Mouse (Mus musculus) splenic B cell, adult 2 months (primary cell): ENCODE results near the gene Fam117a.

Experiments used
- DNase-seq: peaks from one replicate; pipeline ENCODE4 v3.0.0-alpha.2; 2011; ENCODE audit warnings: low read depth, low spot score
- H3K27me3 ChIP-seq: 2 replicates; pipeline ENCODE4 v1.6.1; 2012; ENCODE audit warnings: mild to moderate bottlenecking, low read length, moderate library complexity, mixed read lengths; ENCODE audit not compliant: control insufficient read depth, poor library complexity, insufficient read depth, severe bottlenecking
- H3K36me3 ChIP-seq: 2 replicates; pipeline ENCODE4 v1.6.1; 2012; ENCODE audit warnings: mild to moderate bottlenecking, low read length, moderate library complexity, mixed read lengths; ENCODE audit not compliant: control insufficient read depth, poor library complexity, insufficient read depth, severe bottlenecking

Gene Fam117a

DNA sequence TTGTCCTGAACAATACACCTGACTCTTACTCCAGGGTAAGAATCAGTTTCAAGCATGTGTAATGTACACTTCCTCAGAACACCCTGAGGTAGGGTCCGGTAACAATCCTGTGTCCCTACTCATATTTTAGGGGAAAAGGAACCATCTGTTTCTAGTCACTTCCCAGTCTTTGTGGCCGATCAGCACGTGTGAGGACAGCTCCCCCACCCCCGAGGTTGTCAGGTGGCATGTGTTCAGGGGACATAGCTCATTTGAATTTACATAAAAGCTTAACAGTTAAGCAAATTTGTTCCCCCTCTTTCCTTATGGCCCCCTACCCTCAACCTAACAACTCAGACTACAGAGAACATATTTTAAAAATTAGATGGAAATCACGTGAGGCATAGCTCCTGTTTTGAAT, 3.8 kb downstream of the Fam117a start:
- Histone ChIP-seq H3K36me3 (no peaks in the 10 kb centered on the region), H3K27me3 (no peaks in the 10 kb centered on the region)
- peak; percentile 64 for DNase-seq

DNA sequence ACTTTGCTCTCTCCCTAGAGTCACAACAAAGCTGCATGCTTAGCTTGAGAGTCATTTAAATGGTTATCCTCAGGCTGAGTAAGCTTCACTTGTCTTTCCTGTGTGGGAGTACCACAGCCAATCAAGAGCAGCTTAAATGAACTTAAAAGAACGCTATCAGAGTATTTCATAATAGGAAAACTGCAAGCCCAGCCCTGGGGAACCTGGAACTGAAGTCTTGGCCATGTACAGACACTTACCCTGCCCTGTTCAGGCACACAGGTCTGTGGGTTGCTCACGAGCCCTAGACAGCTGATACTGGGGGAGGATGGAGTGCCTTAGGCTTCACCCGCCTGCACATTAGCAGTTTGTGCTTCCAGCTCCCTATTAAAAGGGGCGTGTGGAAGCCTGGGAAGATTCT, 6.4 kb downstream of the Fam117a start:
- no peak for DNase-seq
- Histone ChIP-seq H3K27me3 (no peaks in the 10 kb centered on the region), H3K36me3 (peaks cover 4% of the 10 kb centered on the region)

DNA sequence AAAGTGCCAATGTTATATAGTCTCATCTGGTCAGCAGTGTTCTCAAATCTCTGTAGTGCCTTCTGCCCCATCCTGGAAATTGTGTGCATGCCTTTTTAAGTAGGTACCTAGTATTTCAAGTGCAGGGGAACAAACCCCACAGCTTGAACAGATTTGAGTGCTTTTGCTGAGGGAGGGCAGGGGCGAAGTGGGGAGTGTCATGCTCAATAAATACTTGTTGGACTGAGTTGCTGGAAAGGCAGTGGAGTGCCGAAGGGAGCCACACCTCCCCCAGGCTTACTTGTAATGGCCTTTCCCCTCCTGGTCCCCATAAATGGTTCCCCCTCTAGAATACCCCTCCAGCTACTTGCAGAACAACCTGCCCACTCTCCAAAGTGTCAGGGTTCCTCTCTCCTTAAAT, 7.4 kb downstream of the Fam117a start:
- no peak for DNase-seq
- peaks cover 4% of the 10 kb centered on the region for H3K36me3 ChIP-seq
- H3K27me3 ChIP-seq = no peaks in the 10 kb centered on the region

DNA sequence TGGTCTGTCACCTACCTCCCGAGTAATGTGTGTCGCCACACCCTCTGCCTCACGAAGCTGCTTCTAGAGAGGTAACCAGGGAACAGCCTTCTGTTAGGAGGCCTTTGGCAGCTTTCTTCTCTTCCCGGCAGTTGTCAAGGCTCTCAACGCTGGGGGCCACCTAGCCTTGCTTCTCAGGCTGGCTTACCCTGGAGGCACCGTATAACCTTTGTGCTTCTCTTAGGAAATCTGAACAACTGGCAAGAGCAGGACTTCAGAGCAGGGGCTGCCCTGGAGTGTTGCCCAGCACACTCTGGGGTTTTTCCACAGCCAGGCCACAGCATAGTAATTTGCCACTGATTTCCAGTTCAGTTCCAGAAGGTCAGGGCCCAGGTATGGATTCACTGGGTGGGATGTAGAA, 13.5 kb downstream of the Fam117a start:
- Histone ChIP-seq H3K27me3 (no peaks in the 10 kb centered on the region), H3K36me3 (peaks cover 4% of the 10 kb centered on the region)
- DNase-seq = no peak

DNA sequence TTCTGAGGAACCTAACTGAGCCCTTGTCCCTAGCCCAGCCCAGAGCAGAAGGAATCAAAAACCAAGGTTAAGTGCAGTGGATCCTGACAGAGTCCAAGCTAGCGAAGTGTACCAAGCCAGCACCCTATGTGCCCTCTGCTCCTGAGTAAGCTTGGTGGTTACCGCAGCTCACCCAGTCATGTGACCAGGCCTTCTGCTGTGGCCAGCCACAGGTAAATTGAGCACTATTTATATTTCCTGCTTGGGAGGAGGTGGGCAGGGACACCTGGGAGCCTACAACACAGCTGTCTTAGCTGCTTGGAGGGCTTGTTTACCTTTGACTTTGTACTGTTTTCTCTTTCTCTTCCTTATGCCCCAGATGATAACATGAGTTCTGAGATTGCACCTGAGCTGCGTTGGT, 14.1 kb downstream of the Fam117a start:
- H3K27me3 ChIP-seq = no peaks in the 10 kb centered on the region
- peaks cover 4% of the 10 kb centered on the region for H3K36me3 ChIP-seq
- DNase-seq = peak; percentile 54

DNA sequence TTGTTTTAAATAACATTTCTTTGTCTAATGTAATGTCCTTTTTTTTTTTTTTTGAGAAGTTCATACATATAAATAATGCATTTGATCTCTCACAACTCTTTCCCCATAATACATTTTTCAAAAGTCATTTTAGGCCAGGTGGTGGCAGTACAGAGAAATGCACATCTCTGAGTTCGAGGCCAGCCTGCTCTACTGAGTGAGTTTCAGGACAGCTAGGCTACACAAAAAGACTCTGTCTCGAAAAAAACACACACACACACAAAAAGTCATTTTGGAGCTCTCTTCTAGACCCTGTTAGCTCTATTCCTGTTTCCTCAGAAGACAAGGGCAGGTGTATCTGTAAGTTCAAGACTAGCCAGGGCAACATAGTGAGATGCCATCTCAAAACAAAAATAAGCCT, 15.9 kb downstream of the Fam117a start:
- no peaks in the 10 kb centered on the region for H3K27me3 ChIP-seq
- no peak for DNase-seq

DNA sequence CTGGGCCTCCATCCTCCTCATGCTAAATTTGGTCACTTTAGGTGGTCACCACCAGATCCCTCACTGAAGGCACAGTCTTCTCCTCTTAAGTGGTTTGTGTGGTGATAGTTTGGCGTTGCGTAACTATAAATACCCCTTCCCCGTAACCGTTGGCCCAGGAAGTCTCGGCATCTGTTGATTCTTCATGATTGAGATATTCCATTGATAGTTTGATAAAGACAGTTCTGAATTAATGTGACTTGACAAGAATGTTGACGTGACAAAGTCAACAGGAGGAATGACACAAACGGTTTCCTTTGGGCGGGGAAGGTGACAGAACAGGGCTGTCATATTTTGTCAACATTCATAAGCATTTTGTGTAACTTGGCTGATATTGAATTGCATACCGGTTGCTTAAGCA, 16.4 kb downstream of the Fam117a start:
- DNase-seq = no peak
- no peaks in the 10 kb centered on the region; the same call in none of the 2 replicates for H3K36me3 ChIP-seq
- no peaks in the 10 kb centered on the region for H3K27me3 ChIP-seq

More for the DNA sequence above, 15.9 kb downstream of the Fam117a start:
- no peaks in the 10 kb centered on the region; the same call in none of the 2 replicates for H3K36me3 ChIP-seq

DNA sequence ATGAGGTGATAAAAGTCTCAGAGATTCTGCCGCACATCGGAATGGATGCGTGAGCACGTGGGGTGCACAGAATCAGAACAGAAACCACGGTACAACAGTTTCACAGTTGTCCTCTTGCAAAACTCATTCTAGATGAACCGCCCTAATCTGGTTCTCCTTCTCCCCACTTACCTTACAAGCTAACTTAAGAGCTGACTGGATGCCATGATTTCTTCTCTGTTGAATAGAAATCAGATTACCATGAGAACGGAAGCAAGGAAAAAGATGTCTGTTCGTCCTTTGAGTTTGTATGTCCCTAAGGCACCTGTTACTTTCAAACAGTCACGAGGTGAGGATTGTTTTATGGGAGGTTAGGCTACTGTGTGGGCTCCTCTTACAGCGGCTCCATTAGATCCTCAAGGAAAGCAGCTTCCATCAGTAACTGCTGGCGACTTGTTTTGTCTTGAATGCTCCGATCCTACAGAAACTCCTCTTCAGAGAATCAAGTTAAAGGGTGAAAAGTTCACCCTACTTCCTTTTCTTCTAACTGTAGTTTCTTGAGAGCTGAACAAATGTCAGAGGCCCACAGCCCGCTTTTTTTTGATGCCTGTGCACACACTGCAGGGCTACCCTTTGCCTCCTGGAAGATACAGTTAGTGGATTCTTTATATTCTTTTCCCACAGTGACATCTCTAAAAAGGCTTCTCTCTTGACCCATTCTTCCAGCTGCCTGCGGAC, 17.6 kb downstream of the Fam117a start:
- no peaks in the 10 kb centered on the region; the same call in none of the 2 replicates for H3K36me3 ChIP-seq
- DNase-seq = peak; percentile 58
- H3K27me3 ChIP-seq = no peaks in the 10 kb centered on the region

DNA sequence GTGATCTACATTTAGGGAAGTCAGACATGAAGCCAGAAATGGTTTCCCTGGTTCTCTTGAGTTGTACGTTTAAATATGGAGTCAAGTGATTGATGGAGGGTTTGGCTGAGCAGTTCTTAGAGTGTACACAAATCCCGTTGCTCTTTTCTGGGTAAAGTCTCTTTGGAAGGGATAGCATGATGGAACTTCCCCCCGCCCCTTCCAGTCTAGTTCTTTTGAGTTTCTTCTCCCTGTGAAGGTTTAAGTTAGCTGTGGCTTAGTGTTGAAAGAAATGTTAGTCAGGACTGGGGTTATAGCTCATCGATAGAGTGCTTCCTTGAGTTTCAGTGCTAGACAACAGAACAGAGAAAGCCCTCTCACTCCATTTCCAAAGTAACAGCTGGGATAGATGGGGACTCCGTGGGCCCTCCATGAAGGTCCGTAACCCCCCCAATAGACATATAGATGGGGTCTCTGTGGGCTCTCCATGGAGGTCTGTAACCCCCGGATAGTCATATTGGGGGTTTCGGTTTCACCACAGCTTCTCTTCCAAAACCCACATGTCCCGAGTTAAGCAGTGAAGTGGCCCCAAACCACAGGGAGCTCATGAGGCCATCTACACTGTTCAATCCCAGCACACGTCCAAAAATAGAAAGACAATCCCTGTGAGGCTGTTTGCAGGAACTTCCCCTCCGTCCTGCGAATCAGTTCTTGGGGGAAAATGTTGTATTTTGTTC, 18.3 kb downstream of the Fam117a start:
- no peaks in the 10 kb centered on the region for H3K27me3 ChIP-seq
- no peaks in the 10 kb centered on the region; the same call in none of the 2 replicates for H3K36me3 ChIP-seq
- DNase-seq = no peak

DNA sequence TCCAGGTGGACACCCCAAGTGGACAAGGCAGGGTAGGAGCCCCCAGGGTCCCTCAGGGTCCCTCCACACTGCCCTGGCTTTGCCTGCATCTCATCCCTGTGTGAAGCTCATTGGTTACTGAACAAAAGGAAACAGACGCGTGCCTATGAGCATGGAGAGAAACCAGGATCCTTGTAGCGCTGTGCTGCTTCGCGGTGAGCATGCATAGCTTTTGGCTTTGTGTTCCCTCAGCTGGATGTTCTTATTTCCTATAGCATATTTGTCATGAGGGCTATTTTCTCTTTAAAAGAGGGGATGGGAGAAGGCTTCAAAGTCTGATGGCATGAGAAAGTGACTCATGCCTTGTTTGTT, 18.8 kb downstream of the Fam117a start:
- no peaks in the 10 kb centered on the region for H3K27me3 ChIP-seq
- H3K36me3 ChIP-seq = no peaks in the 10 kb centered on the region; the same call in none of the 2 replicates
- DNase-seq = no peak

DNA sequence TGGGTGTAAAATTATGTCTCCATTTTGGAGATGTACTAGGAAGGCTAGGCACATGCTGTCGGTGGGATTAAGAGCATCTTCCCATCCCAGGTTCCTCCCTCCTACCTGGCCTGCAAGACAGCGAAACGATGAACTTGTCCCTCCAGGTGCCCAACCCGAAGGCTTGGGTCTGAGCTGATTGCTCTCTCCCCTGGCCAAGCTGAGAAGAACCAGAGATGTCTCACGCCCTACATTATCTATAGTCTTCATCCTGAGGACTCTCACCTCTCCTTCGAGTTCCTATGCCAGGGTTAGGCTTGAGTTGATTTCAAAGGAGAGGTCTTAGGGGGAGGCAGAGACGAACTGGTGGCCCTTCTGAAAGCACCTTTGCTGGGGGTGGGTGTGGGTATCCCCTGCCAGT, 19.2 kb downstream of the Fam117a start:
- no peaks in the 10 kb centered on the region for H3K27me3 ChIP-seq

DNA sequence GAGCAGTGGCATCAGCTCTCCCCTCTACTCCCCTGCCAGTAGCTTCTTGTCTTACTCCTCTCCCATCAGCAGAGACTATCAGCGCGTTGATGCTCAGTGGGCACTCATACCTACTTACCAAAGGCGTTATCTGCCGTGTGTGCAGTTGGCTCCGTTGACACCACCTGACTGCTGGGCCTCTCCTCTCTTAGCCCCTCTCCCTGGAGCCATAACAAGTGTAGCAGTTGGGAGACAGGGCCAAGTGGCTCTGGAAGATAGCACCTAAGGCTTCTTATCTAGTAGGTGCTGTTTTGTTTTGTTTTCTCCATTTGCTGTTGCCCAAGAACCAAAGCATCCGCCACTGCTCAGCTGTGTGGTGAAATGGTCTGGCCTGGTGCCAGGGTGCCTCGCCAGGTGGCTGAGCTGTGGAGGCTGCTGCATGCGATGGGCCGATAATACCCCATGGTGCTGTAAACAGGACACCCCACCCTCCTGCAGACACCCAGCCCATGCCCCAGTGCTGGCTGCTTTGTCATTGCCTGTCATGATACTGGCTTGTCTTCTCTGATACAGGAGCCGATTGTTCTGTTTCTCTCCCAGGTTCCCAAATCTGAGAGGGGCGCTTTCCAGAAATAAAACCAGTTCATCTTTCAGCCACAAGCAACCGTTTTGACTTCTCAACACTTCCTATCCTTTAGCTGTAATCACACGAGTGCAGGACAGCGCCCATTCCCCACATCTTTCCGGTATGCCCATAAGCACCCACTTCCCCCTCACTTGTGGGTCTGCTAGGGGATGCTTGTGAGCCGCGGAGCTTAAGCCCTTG, 19.9 kb downstream of the Fam117a start:
- H3K27me3 ChIP-seq = no peaks in the 10 kb centered on the region
- DNase-seq = peak; percentile 84
- H3K36me3 ChIP-seq = no peaks in the 10 kb centered on the region; the same call in 1 of the 2 replicates

More for the DNA sequence above, 19.2 kb downstream of the Fam117a start:
- no peak for DNase-seq
- no peaks in the 10 kb centered on the region; the same call in none of the 2 replicates for H3K36me3 ChIP-seq

DNA sequence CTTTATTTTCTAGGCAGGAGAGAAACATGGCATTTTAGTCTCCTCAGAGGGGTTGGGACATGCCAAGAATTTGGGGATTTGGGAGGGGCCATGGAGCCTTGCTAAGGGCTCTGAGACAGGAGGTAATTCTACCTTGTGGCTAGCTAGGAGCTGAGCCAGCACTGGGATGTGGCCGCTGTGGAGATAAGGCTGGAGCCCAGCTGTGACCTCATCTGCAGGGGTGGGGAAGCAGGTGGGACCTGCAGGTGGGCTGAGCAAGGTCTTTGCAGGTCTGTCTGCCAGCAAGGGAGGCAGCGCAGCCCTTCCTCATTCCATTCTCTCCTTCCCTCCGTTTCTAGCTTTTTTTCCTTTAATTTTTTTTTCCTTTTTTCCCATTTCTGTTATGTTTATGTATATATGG, 21.4 kb downstream of the Fam117a start:
- no peaks in the 10 kb centered on the region; the same call in 1 of the 2 replicates for H3K36me3 ChIP-seq
- H3K27me3 ChIP-seq = no peaks in the 10 kb centered on the region
- no peak for DNase-seq

DNA sequence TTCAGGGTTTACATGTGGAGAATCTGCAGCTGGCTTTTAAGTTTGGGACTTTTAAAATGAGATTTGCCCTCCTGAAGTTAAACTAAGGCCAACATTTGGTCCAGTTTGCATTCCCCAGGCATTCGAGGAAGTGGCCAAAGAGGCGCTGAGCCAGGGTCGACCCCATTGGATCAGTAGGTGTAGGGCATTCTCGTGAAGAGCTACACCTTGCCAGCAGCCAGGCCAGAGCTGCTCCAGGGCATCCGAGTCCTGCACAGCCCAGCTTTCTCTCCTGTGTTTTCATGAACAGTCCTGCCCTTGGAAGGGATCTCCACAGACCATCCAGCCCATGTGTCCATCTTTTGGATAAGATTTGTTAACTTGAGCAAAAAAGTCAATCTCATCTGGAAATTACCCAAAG, 27.6 kb downstream of the Fam117a start:
- DNase-seq = no peak
- Histone ChIP-seq H3K36me3 (peaks cover 4% of the 10 kb centered on the region), H3K27me3 (no peaks in the 10 kb centered on the region)

DNA sequence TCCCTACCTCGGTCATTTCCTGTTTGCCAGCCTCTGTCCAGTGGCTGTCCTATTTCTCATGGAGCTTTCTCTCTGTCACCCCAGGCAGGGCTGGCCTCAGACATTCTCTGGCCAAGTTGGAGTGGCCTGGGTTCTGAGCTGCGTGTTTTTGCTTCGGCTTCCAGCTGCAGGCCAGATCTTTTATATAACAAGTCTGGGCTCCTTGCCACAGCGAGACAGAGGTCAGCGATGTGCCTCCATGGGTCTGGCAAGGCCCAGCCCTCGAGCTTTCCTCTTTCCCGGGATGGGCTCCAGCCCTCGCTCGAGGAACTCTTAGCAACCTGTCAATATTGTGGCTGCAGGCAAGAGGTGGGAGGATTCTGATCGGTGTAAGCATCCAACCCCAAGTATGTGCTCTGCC, 28.8 kb downstream of the Fam117a start:
- H3K36me3 ChIP-seq = peaks cover 5% of the 10 kb centered on the region; the same call in 1 of the 2 replicates
- DNase-seq = no peak
- no peaks in the 10 kb centered on the region for H3K27me3 ChIP-seq
